Mouse (Mus musculus) thymus, adult 18-20 months (tissue): ENCODE data around the gene Trim28.

Source experiments
- DNase-seq, 2 experiments: peaks; one replicate each; pipeline ENCODE4 v3.0.0; 2022; ENCODE audit warnings: mixed read lengths in 2 of 2

Gene Trim28

DNA sequence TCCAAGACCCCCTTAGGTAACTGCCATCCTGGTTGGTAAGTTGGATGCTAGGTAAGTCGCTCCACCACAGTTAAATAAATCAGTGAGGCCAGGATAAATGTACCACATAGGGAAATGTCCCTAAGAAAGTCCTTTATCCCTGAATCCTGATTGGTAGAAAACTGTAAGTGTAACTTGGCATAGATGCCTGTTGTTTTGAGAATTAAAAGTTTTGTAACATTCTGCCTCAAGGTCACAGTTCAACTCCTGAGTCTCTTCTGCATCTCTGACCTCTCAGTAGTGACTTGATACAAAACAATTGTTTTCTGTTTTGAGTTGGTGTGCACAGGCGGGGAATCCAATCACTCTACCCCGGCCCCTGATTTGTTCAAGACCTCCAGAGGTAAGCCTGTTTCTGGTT lies at the start of gene Trim28:
Gene Trim28, plus strand, starts transcription at position 264 of the 400 bp plus-strand sequence.
- DNase-seq = no peak

DNA sequence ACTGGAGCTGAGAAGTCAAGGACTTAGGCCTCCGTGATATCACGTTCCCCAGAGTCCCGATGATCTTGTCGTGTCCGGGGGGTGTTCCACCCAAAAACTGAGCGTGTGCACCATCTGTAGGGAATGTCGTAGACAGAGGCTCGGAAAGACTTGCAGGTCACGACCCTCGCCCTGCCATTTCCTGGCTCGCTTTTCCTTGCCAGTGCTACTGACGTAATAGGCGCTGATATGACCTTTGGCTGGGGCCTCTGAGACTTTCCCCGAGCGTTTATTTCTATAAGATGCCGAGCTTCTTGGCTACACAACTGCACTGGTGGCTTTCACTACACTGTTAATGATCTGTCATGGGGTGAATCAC lies 49.1 kb upstream of the Trim28 start:
- DNase-seq = no peak

DNA sequence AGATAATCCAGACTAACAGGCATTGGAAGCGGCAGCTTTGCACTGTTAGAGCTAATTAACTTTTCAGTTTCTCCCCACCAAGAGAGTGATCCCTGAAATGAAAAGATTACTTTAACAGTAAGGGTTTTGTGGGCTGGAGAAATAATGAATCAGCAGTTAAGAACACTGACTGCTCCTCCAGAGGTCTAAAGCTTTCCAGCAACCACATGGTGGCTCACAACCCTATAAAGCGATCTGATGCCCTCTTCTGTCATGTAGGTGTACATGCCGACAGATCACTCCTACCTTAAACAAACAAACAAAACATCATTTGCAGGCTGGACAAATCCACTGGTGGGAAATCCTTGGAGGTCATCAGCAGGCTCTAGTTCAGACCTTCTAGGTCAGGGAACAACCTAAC lies 44.0 kb upstream of the Trim28 start:
- no peak for DNase-seq

DNA sequence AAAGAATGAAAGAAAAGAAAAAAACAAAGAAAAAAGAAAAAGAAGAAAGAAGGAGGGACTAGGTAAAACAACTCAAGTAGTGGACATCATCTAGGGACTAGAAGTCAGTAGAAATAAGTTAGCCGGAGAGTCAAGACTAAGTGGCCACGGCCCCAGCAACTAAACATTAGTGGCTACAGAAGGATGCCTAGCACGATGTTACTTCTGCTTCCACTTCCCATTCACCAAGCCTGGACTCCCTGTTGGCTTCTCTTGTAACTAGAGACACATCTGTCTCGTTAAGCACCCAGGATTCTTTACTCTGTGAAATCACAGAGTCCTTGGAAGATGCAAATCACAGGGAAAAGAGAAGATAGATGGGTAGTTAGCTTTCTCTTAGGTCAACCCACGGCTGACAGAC lies 41.4 kb upstream of the Trim28 start:
- DNase-seq = no peak

DNA sequence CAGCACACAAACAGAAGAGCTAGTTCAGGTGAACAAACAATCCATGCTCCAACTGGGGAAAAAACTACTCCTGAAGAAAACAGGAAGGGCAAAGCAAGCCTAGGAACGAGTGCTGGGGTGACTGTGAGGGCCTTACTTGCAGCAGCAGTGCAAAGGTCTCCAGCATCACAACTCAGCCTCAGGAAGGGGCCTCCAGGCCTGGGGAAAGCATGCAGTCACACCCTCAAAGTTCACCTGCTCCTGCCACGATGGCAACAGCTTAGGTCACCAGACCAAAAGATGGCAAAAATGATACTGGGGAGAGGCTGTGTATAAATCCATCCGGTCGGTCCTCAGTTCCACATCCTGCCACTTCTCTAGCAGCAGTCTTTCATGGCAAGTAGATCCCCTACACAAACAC lies 40.0 kb upstream of the Trim28 start:
- DNase-seq = no peak

DNA sequence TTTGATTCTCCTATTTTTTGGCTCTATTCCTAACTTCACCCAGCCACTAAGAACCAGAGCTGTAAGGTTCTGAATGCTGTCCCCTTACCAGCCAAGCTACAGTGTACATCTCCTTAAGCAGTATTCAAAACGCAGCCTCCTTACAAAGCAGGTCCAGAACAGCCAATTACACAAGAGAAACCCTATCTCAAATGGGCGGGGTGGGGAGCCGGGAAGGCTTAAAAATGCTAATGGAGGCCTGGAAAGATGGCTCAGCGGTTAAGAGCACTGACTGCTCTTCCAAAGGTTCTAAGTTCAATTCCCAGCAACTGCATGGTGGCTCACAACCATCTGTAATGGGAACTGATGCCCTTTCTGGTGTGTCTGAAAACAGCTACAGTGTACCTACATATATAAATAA lies 39.2 kb upstream of the Trim28 start:
- no peak for DNase-seq

DNA sequence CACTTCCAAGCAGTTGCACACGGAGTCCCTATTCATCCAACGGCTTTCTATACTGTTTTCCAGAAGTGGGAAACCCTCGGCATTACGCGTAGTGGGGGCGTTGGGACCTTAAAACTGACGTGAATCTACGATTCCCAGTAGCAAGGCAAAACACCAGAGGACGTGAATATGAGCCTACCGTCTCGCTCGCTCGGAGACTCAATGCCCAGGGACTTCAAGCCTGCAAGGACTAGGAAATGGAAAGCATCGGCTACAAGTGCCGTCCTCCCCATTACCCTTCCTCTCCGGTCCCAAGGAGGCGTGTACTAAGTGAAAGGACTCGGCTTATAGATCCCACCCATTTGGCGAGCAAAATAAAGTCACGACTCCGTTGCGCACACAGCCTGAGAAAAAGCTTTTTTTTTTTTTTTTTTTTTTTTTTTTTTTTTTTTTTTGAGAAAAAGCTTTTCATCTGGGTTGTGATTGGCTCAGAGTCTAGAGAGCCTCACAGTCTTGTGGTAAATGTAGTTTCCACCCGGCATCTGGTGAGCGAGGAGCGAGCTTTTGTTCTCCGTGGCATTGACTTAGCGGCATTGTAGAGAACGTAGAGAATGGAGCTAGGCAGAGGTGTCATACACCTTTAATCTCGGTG lies 37.3 kb upstream of the Trim28 start:
- DNase-seq = peak; percentile 53 to 72

DNA sequence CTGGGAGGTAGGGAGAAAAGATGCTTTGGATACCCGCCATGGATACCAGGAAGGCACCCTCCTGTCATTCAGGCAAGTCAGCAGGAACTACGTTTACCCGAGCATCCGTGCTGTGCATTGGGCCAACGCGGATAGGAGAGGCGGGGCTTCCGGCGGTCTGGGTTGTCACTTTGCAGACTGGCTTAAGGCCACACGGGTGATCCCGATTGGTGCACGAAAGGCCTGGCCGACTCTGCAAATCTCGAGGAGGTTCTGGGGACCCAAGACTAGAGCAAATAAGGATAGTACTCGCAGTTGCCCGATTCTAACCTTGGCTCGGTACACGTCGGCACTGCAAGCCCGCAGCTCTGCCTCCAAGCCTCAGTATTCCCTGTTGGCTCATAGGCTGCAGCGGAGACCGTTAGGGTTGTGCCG lies 33.2 kb upstream of the Trim28 start, which contains the start of gene Zfp324:
Gene Zfp324, plus strand, starts transcription at position 161 of the 414 bp plus-strand sequence.
- DNase-seq = peak; percentile 83 to 88

DNA sequence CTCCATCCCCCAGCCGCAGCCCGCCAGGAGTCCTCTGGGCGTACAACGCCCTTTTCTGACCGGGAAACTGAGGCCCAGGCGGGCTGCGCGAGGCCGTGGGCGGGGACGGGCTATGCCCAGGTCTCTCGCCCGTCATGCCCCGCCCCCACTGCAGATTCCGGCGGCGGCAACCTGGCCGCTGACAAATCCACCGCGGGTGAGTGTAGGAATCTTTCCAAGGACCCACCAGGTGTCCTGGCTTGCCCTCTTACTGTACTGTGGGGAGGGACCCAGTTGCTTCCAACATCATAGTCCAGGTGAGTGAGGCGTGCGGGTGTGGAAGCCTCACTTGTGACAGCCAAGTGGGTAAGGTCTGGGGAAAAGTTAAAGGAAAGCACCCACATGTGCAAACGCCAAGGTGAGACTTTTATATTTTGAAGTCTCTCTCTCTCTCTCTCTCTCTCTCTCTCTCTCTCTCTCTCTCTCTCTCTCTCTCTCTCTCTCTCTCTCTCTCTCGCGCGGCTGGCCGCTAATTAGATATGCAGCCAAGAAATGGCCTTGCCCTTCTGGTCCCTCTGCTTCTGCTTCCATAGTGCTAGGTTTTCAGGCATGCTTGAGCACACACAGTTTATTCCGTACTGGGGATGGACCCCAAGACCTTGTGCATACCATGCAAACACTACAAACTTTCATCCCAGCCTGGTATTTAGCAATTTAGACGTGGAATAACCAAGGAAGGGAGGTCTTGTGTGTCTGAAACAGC lies 32.6 kb upstream of the Trim28 start:
- DNase-seq = peak; percentile 52 to 65

DNA sequence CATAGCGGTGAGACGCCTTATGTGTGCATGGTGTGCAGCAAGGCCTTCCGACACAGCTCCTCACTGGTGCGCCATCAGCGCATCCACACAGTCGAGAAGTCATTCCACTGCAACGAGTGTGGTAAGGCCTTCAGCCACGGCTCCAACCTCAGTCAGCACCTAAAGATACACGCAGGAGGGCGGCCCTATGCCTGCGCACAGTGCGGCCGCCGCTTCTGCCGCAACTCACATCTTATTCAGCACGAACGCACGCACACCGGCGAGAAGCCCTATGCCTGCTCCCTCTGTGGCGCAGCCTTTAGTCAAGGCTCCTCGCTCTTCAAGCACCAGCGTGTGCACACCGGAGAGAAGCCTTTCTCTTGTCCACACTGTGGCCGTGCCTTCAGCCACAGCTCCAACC lies 28.0 kb upstream of the Trim28 start:
- no peak for DNase-seq

DNA sequence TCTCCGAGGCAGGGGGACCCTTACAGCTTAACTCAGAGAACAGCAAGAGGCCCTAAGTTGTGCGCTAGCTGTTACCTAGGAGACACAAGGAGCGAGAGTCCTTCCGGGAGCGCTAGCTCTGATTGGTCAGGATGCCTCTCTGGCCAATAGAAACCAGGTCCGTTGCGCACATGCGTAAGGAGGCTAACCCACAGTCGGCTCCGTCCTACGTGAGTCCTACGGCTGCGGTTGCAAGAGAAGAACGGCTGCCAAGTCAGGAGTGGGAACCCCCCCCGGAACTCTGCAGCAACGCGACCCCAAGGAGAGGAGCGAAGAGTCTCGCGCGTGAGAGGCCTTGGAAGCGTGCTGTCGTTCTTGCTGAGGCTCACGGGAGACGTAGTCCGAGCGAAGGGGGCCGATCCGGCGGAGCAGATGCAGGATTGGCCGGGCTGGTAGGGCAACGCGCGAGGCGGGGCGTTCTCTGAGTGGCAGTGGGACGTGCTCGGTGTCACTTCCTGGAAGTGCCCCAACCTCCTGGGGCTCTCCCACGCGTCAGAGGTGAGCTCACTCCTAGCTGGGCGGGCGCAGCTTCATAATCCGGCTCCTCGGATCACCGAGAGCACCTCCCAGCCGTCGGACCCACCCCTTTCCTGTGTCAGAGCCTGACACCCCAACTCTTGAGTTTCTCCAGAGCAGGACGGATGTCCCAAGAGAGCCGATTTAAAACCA lies 21.1 kb upstream of the Trim28 start, which contains the start of gene Zfp446:
Gene Zfp446, plus strand, starts transcription at position 167 of the 708 bp plus-strand sequence.
- DNase-seq = peak; percentile 99

DNA sequence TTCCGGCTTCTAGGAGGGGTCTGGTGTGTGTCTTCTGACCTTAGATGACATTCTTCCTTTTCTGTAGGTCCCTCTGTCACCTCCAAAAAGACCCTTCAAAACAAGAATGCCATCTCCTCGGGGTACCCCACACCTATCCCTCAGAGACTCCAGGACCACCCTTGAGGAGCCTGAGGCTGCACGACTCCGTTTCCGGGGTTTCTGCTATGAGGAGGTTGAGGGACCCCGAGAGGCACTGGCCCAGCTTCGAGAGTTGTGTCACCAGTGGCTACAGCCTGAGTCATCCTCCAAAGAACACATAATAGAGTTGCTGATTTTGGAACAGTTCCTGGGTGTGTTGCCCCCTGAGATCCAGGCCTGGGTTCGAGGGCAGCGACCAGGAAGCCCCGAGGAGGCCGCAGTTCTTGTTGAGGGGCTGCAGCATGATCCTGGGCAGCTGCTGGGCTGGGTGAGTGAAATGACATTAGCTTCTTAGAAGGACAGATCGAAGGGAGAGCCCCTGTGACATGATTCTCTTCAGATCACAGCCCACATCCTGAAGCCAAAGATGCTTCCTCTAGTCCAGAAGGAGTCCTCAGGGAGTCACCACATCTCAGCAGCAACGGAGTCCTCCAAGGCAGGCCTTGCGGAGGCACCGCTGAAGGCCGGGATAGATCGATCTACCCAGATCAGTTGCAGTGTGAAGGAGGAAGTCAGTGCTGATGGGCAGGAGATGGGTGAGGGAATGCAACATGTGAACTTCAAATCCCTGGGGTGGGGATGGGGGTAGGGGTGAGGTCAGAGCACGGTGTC lies 19.8 kb upstream of the Trim28 start:
- peak in 1 of 2 experiments; percentile 23 for DNase-seq

DNA sequence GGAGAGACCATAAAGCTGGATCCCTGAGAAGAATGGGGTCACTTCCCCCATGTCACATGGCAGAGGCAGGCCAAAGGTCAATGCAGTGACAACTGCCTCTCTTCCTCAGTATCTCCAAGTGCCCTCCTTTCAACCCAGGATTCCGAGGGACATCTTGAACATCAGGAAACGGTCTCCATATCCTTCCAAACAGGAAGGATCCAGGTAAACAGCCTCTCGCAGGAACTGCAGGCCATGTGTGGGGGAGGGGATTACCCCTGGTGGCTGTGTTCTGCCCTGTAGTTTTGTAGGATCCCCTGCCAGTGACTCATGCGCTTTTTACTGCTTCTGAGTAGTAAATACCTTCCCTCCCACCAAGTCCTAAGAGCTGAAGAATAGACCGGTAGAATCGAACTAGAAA lies 19.1 kb upstream of the Trim28 start:
- no peak for DNase-seq

DNA sequence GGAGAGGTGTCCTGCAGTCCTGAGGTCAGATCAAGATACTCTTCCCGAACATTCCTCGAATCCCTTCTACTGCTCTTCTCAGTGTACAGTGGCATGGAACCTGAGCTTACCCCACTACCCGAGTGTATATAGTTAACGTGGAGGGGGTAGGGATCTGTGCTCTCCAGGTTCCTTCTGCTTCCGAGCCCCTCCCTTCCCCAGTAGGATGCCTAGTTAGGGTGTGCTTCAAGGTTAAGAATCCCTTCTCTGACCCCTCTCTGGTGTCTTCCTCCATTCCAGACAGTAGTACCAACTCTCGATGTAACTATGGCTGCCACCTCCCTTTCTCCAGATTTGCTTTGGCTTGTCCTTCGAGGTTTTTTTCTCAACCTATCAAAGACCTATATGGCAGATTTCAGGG lies 18.6 kb upstream of the Trim28 start:
- DNase-seq = no peak

DNA sequence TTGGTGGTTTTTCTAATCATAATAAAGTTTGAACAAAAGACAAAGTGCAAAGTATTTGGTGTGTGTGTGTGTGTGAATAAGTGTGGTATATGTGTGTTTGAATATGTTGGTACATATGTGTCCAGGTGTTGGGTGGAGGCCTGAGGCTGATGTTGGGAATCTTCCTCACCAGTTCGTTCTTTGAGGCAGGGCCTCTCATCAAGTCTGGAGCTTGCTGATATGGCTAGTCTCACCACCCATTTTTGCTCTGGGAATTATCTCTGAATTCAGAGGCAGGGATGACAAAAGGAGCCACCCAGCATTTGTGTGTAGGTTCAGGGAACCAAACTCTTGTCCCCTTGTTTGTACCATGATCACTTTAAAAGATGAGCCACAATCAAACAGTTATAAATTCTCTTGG lies 13.2 kb upstream of the Trim28 start:
- DNase-seq = no peak

DNA sequence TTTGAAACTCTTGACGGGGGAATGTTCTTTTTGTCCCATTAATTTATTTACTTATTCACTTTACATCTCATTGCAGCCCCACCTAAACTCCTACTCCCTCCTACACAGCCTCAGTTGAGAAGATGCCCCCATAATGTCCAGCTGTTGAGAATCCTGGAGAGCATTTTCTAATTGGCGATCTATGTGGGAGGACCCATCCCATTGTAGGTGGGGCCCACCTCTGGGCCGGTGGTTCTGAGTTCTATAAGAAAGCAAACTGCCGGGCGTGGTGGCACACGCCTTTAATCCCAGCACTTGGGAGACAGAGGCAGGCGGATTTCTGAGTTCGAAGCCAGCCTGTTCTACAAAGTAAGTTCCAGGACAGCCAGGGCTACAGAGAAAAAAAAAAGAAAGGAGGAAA lies 12.0 kb upstream of the Trim28 start:
- no peak for DNase-seq

DNA sequence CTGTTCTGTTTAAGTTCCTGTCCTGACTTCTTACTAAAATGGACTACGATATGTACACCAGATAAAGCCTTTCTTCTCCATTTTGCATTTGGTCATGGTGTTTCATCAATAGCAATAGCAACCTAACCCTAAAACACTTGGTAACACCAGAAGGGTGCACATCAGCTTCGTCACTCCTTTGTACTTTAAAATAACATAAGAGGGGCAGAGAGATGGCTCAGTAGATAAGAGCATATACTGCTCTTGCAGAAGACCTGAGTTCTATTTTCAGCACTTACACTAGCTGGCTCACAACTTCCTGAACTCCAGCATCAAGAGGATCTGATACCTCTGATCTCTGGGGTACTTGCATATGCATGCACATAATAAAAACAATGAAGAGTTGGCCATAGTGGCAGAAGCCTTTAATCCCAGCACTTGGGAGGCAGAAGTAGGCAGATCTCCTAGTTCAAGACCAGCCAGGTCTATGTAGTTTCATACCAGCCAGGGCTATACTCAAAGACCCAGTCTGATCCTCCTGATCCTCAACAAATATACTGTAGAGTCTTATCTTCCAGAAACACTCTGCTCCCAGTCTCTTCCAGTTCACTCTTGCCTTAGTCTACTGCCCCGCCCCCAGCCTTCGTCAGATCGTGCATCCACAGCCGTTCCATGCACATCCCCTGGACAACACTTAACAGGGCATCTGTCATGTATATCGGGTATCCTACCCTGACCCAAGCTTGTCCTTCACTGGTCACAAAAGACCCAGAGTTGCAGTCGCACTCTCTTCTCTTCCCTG lies 11.3 kb upstream of the Trim28 start:
- no peak for DNase-seq

DNA sequence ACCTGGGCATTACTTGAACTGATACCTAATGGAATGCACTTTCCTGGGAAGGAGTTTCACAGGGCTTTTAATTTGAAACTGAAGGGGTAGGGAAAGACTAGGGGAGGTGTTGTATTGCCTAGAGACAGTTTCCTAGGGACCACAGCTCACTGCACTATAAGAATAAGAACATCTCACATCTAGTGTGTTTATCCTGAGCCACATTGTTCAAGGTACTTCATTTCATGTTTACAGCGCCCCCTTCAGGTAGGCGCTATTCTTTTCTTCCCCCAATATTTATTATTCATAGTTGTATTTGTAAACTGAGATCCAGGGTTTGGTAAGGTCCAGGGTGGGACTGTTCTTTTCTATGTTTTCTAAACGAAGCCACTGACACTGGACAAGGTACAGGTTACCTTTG lies 6.7 kb upstream of the Trim28 start:
- no peak for DNase-seq

DNA sequence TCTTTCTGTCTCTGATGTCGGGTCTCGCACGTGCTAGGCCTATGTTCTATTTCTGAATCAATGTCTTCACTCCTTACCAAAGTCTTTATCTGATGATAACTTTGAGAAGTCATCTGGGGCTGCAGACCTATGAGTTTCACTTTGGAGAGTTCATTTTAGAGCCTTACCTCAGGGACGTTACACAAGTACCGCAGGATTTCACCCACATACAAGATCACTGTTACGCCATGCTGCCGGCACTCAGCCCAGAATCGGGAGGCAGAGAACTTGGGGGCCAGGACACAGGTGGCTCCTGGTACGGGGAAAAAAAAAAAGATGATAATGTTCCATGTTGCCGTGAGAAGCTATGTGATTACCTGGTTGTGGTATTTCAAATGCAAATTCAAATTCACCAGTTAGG lies 5.8 kb upstream of the Trim28 start:
- DNase-seq = no peak

DNA sequence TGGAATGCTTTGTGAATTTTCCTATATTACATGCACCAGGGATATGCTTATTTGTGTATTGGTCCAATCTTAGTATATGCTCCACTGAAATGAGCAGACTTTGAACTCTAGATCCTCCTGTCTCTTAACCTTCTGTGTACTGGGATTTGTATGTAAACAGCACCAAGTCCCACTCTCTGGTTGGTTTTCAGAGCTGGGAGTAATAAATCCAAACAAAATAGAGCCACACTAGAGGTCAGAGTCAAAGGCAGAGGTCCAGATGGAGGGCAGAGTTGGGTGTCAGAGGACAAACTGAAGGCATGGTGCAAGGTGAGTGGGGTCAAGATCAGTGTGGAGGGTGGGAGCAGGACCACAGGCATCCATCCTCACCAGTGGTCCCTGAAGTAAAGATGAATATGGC lies 3.1 kb upstream of the Trim28 start:
- no peak for DNase-seq

DNA sequence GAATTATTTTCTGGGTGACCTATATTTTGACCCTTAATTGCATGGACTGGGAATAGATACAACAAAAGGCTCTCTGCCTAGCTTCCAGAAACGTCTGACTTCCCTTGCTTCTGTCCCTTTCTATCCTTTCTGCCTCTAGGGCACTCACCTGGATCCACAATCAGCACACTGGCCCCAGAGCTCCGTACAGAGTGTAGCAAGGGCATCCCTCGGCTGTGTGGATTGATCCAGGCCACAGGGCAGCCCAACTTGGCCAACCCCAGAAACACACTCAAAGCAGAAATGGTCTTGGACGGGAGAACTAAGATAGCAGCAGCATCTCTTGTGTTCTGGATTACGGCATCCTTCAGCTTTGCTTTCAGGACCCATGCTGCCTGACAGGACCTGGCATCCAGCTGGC lies 1.7 kb upstream of the Trim28 start:
- DNase-seq = no peak

DNA sequence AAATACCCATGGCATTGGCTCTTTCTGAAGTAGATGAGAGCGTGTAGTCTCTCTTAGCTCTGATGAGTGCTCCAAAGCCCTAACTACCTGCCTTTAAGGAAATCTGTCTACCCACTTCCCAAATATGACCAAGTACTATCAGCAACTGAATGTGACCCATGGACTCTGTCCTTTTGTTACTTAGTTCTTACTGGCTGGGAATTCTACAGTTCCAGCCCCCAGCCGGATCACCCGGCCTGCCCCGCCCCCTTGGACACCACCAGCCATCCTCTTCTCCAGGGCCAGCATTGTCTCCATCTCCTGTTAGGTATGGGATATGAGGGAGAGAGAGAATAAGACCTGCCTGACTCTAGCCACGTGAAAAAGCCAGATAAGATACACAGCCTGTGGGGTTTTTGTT lies 861 bp upstream of the Trim28 start, which contains the start of gene Slc27a5:
Gene Slc27a5, minus strand, starts transcription at position 140 of the 400 bp plus-strand sequence.
- no peak for DNase-seq
